Mouse (Mus musculus): ENCODE measurements around the gene Ism2. TPM values are rescaled to one million over a fixed set of nuclear protein-coding genes. Genes with fewer than 3 reads are reported as not detected.

The Ism2 gene
- total RNA-seq, 1 experiment from 2014 or later = not detected

GRCm38 (mm10) chr12:87229633-87230032, 69.9 kb downstream of the Ism2 start:
- no peak for DNase-seq

Small RNA genes within 50 kb of the gene (microRNA-seq; reads per million reads assigned to microRNA genes)
- gene Gm47293 = 0 to 0.43 reads per million in 2 experiments

Other genes with a start within 250 kb of the Ism2 start
- 0.41 and 0.60 TPM in 2 replicates for gene Ngb, start 197.2 kb downstream of the Ism2 start, total RNA-seq (2021)
- gene Gstz1, start 152.5 kb downstream of the Ism2 start, total RNA-seq (2021) = 86.3 and 153 TPM in 2 replicates
- 13.2 and 14.7 TPM in 2 replicates for gene Pomt2, start 151.7 kb downstream of the Ism2 start, total RNA-seq (2021)
- gene Samd15, start 100.0 kb downstream of the Ism2 start, total RNA-seq (2021) = 2.0 and 2.7 TPM in 2 replicates
- gene Tmed8, start 99.3 kb downstream of the Ism2 start, total RNA-seq (2021) = 22.6 and 23.4 TPM in 2 replicates
- 0.33 and 0.90 TPM in 2 replicates for gene Noxred1, start 61.0 kb downstream of the Ism2 start, total RNA-seq (2021)
- 35.6 and 41.5 TPM in 2 replicates for gene Vipas39, start 33.4 kb downstream of the Ism2 start, total RNA-seq (2021)
- 139 and 160 TPM in 2 replicates for gene Ahsa1, start 33.2 kb downstream of the Ism2 start, total RNA-seq (2021)
- 174 and 200 TPM in 2 replicates for gene Sptlc2, start 88.7 kb upstream of the Ism2 start, total RNA-seq (2021)
- gene Slirp, start 144.2 kb upstream of the Ism2 start, total RNA-seq (2021) = 155 and 158 TPM in 2 replicates
- gene Alkbh1, start 144.3 kb upstream of the Ism2 start, total RNA-seq (2021) = 21.7 and 23.6 TPM in 2 replicates
- gene Snw1, start 172.6 kb upstream of the Ism2 start, total RNA-seq (2021) = 63.3 and 67.8 TPM in 2 replicates
- not detected in 2 replicates for gene Gm5788, start 195.0 kb upstream of the Ism2 start, total RNA-seq (2021)
- gene Gm8300, start 214.6 kb upstream of the Ism2 start, total RNA-seq (2021) = not detected in 2 replicates